Mouse (Mus musculus) MEL (cell line): Measurements from ENCODE around the gene Plekha7.

ENCODE experiments used
- CTCF ChIP-seq, 3 experiments: IDR thresholded peaks in 2 of 3; conservative IDR thresholded peaks in 1 of 3; 2 replicates each; pipeline ENCODE4 v1.5.1; 2011 to 2012; ENCODE audit warnings: low read length in 3 of 3, low read depth in 2 of 3, mild to moderate bottlenecking in 2 of 3, improper control_type of control experiment in 1 of 3, inconsistent platforms in 1 of 3, mixed read lengths in 1 of 3, moderate library complexity in 1 of 3; ENCODE audit not compliant: control insufficient read depth in 1 of 3, insufficient read depth in 1 of 3, poor library complexity in 1 of 3, severe bottlenecking in 1 of 3
- SIN3A ChIP-seq: IDR thresholded peaks from 2 replicates; pipeline ENCODE4 v1.6.1; 2012; ENCODE audit warnings: low read length, improper control_type of control experiment, inconsistent platforms

GRCm38 (mm10) chr7:116280126-116280525, 28.1 kb downstream of the Plekha7 start:
- TF ChIP-seq SIN3A (no peak), CTCF (IDR thresholded peaks at IDR 0.05 in 2 of 3, conservative IDR thresholded peaks at IDR 0.05 in 1 of 3; ENCODE audit: control insufficient read depth in 1 of 3, insufficient read depth in 1 of 3, low read depth in 2 of 3, low read length in 3 of 3, poor library complexity in 1 of 3, severe bottlenecking in 1 of 3) (no peak)
